20 mouse cellular contexts compared by ENCODE assay signal in genomic region chr2:124397304-124397703, GRCm38 (mm10).
"Had no signal": no experiment of that assay in that cellular context is flagged by ENCODE, and none has a peak within 500 bp of the region (broad histone marks: within the 10 kb centered on the region; RNA-seq: fewer than 3 reads in every experiment).

No protein-coding gene starts in this region.

- H3K4me2 ChIP-seq: lung, embryonic 14.5 days; midbrain, embryonic 12.5 days; neural tube, embryonic 13.5 days; neural tube, embryonic 15.5 days had no signal

- H3K4me3 ChIP-seq: midbrain, embryonic 10.5 days; midbrain, embryonic 12.5 days; myocyte; neural tube, embryonic 13.5 days; neural tube, embryonic 15.5 days had no signal

- DNase-seq: lung, adult 18-20 months; lung, embryonic 14.5 days; lung, postnatal 10 days; lung, postnatal 4 days; midbrain, embryonic 14.5 days; retina, postnatal 1 day; right cerebral cortex, adult 18-20 months; right cerebral cortex, postnatal 25 days; right cerebral cortex, postnatal 4 days; spleen, adult 18-20 months; thymus, adult 18-20 months; thymus, postnatal 25 days; thymus, postnatal 4 days had no signal

- H3K9ac ChIP-seq: liver, embryonic 14.5 days; lung, embryonic 14.5 days; midbrain, embryonic 12.5 days; neural tube, embryonic 13.5 days; neural tube, embryonic 15.5 days had no signal

- H3K27ac ChIP-seq: liver, embryonic 14.5 days; midbrain, embryonic 10.5 days; midbrain, embryonic 12.5 days; neural tube, embryonic 13.5 days; neural tube, embryonic 15.5 days had no signal

- H3K4me1 ChIP-seq: midbrain, embryonic 10.5 days; midbrain, embryonic 12.5 days; neural tube, embryonic 13.5 days had no signal

- ATAC-seq: midbrain, embryonic 16.5 days had no signal

- H3K36me3 ChIP-seq: midbrain, embryonic 10.5 days; midbrain, embryonic 12.5 days; neural tube, embryonic 13.5 days; neural tube, embryonic 15.5 days had no signal

- H3K27me3 ChIP-seq: midbrain, embryonic 12.5 days; neural tube, embryonic 13.5 days; neural tube, embryonic 15.5 days had no signal

- H3K9me3 ChIP-seq: midbrain, embryonic 10.5 days; midbrain, embryonic 12.5 days; neural tube, embryonic 13.5 days; neural tube, embryonic 15.5 days had no signal
